Mouse (Mus musculus): Measurements from ENCODE around the gene Vwa2.

Vwa2 gene

GRCm38 (mm10) chr19:56908472-56909270 lies 34.6 kb downstream of the Vwa2 start:
- in situ Hi-C loops (cut with MboI, MseI) = no loop called here

DNA sequence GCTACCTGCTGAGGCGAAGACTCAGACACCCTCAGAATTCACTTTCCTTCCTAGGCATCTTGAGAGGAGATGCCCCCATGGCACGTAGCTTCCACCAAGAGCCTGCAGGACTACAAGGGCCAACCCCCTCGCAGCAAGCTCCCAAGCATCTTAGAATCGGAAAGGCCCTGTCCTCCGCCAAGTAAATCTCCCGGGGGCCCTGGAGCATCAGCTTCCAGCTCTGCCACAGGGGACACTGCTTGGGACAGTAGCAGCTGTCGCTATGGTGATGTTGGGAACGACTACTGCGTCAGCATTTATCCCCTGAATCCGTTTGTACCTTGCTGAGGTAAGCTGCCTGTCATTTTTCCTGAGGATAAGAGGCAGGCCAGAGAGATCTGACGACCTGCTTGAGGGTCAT lies 36.5 kb downstream of the Vwa2 start:
- in situ Hi-C loops (cut with MboI, MseI) = no loop called here

- in situ Hi-C loops (cut with MboI, MseI) = no loop called here
Measured at GRCm38 (mm10) chr19:56913761-56914160, 39.7 kb downstream of the Vwa2 start.

GRCm38 (mm10) chr19:56914658-56915057 lies 40.6 kb downstream of the Vwa2 start:
- in situ Hi-C loops (cut with MboI, MseI) = loop anchor here (5.0 kb wide), 1 partner anchor 63 kb away; no protein-coding TSS in a partner anchor

DNA sequence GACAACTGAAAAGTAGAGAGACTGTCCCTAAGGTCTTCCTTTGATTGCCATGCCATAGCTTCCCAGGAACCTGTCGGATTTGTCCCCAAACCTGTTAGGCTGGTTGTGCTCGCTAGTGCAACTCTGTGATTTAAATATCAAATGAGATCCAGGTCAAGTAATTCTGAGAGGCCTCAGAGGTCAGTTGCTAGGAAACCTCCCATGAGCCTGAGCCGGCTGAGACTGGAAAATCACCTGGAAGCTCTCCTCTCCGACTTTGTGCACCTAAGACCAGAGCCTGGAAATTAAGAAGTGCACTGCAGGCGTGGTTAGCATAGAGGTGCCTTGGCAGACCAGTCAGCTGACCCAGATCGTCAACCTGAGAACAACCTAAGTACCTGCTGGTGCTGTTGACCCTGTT lies 41.0 kb downstream of the Vwa2 start:
- in situ Hi-C loops (cut with MboI, MseI) = loop anchor here (5.0 kb wide), 1 partner anchor 62 kb away; no protein-coding TSS in a partner anchor

DNA sequence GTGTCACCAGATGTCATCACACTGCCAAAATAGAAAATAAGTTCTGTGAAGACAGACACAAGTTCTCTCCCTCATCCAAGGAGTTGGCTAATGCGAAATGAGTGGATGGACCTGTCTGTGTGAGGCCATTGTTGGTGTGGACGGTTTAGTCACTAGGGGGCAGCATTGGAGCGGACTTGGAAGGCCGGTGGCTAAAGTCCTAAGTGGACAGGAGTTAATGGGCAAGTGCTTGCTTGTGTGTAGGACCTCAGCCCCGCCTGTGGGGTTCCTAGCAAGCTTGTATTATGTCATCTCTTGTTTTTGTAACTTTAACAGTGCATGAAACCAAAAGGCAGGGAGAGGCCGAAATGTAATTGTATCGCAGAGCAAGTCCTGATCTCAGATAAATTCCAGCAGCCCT lies 45.6 kb downstream of the Vwa2 start:
- in situ Hi-C loops (cut with MboI, MseI) = loop anchor here (5.0 kb wide), 3 partner anchors 58 to 118 kb away; partner anchors contain the start of gene Afap1l2

GRCm38 (mm10) chr19:56920232-56920631 lies 46.2 kb downstream of the Vwa2 start:
- in situ Hi-C loops (cut with MboI, MseI) = loop anchor here (5.0 kb wide), 2 partner anchors 87 to 117 kb away; partner anchors contain the start of gene Afap1l2

- in situ Hi-C loops (cut with MboI, MseI) = loop anchor here (5.0 kb wide), 2 partner anchors 86 to 116 kb away; partner anchors contain the start of gene Afap1l2
Measured at GRCm38 (mm10) chr19:56921744-56922143, 47.7 kb downstream of the Vwa2 start.

GRCm38 (mm10) chr19:56929392-56929791 lies 55.3 kb downstream of the Vwa2 start:
- in situ Hi-C loops (cut with MboI, MseI) = no loop called here

GRCm38 (mm10) chr19:56930029-56930428 lies 56.0 kb downstream of the Vwa2 start:
- in situ Hi-C loops (cut with MboI, MseI) = loop anchor here (10.0 kb wide), 1 partner anchor 1655 kb away; no protein-coding TSS in a partner anchor

- in situ Hi-C loops (cut with MboI, MseI) = loop anchor here (10.0 kb wide), 1 partner anchor 1659 kb away; no protein-coding TSS in a partner anchor
Measured at GRCm38 (mm10) chr19:56933800-56934199, 59.8 kb downstream of the Vwa2 start.

- in situ Hi-C loops (cut with MboI, MseI) = loop anchor here (10.0 kb wide), 1 partner anchor 1660 kb away; no protein-coding TSS in a partner anchor
Measured at GRCm38 (mm10) chr19:56935111-56935510, 61.1 kb downstream of the Vwa2 start.

DNA sequence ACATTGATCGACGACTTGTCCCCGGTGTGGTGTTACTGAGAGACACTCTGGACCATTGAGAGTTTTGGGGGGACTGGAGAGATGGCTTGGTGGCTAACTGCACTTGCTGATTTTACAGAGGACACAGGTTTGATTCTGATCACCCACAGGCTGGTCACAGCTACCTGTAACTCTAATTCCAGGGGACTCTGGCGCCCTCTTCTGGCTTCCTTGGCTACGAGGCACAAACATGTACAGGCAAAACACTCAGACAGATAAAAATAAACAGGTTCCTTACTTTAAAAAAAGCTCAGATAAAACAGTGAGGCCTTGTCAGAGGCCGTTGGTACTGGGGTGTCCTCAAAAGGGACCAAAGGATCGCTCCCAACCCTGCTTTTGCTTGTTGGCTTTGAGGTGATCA lies 61.7 kb downstream of the Vwa2 start:
- in situ Hi-C loops (cut with MboI, MseI) = loop anchor here (10.0 kb wide), 1 partner anchor 1661 kb away; no protein-coding TSS in a partner anchor

- in situ Hi-C loops (cut with MboI, MseI) = loop anchor here (10.0 kb wide), 1 partner anchor 1661 kb away; no protein-coding TSS in a partner anchor
Measured at GRCm38 (mm10) chr19:56936253-56936652, 62.2 kb downstream of the Vwa2 start.

- in situ Hi-C loops (cut with MboI, MseI) = loop anchor here (10.0 kb wide), 1 partner anchor 1663 kb away; no protein-coding TSS in a partner anchor
Measured at GRCm38 (mm10) chr19:56937911-56938310, 63.9 kb downstream of the Vwa2 start.

DNA sequence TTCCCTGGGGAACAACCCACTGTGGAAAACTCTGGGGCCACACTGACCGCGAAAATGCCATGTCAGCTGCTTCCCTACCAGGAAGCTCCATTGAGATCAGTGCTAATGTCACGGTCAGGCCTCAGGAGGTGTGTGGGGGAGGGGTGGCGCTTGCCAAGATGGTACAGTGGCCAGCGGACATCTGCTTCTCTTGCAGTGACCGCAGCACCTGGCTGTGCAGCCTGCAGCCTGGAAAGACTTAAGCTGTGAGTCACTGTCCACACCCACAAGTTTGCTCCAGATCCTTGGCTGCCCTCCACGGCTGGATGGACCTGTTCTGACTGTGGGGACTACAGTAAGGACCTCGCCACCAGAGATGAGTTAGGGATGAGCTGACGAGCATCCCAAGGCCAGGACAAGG lies 65.8 kb downstream of the Vwa2 start:
- in situ Hi-C loops (cut with MboI, MseI) = loop anchor here (10.0 kb wide), 1 partner anchor 1665 kb away; no protein-coding TSS in a partner anchor

- in situ Hi-C loops (cut with MboI, MseI) = no loop called here
Measured at GRCm38 (mm10) chr19:56940507-56940906, 66.5 kb downstream of the Vwa2 start.

GRCm38 (mm10) chr19:56942216-56942615 lies 68.2 kb downstream of the Vwa2 start:
- in situ Hi-C loops (cut with MboI, MseI) = no loop called here

GRCm38 (mm10) chr19:56944211-56944610 lies 70.2 kb downstream of the Vwa2 start:
- in situ Hi-C loops (cut with MboI, MseI) = no loop called here

DNA sequence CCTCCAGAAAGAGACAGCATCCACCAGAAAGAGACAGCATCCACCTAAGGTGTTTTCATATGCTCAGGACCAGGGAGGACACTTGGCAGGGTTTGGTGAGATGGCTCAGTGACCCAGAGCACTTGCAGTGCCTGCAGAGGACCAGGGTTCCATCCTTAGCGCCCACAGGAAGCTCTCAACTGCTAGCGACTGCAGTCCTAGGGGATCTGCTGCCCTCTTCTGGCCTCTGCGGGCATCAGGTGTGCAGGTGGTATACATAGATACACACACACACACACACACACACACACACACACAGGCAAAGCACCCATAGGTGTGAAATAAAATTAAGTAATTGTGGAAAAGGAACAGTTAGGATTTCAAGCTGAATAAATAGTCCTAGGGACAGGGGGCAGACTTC lies 70.8 kb downstream of the Vwa2 start:
- in situ Hi-C loops (cut with MboI, MseI) = no loop called here

GRCm38 (mm10) chr19:56945621-56946020 lies 71.6 kb downstream of the Vwa2 start:
- in situ Hi-C loops (cut with MboI, MseI) = no loop called here

DNA sequence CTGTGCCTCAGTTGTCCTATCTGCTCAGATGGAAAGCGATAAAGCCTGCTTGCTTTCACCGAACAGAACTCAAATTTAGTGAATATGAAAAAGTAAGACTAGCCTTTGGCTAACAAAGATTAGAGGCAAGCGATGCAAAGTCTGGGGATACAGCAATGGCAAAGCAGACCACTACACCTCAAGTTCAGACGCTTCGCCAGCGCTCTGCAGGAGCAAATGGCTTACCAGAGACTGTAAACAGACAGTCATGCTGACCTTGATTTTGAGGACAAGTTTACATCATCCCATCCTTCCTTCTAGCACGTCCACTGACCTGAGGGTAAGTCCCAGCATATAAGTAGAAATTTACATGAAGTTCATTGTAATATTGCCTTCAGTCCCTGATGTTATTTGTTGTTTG lies 72.2 kb downstream of the Vwa2 start:
- in situ Hi-C loops (cut with MboI, MseI) = no loop called here

DNA sequence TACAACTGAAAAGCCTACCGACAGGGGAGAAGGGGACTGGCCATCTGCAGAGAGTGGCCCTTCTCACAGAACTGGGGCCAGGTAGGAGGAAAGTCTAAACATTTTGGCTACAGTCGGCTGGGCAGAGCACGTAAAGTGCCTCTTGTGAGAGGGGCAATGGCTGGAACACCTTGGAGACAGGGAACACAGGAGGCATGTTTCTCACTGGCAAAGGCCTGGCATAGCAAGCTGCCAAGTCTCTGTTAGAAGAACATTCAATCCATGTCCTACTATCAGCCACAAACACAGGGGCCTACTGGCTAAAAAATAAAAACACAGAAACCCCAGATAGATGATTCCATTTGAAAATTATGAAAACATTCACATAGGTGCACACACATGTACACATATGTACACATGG lies 72.7 kb downstream of the Vwa2 start:
- in situ Hi-C loops (cut with MboI, MseI) = no loop called here

Measured in T-helper 1 cell (primary cell).